Mouse (Mus musculus) ES-CJ7 (cell line): ENCODE measurements around the gene Atg14.

Experiments used
- DNase-seq: peaks from one replicate; pipeline ENCODE4 v3.0.0; 2011; ENCODE audit warnings: low read depth, low spot score

Atg14 gene

GRCm38 (mm10) chr14:47506676-47507075, 63.8 kb downstream of the Atg14 start:
- no peak for DNase-seq

DNA sequence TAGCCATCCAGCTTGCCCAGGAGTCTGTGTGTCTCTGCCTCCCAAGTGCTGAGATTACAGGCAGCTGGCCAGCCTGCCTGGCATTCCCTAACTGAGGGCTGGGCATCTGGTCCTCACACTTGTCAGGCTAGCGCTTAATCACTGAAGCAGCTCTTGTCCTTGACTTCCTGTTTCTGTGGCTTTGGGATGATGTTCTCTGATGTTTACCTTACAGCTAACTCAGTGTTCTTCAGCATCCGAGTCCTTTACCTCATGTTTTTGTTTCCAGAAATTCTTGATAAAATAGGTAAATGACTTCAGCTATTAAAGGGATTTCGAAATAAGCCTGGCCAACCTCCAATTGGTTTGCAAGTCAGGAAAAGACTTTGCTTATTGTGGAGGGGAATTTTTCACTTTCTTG, 66.4 kb downstream of the Atg14 start:
- no peak for DNase-seq

DNA sequence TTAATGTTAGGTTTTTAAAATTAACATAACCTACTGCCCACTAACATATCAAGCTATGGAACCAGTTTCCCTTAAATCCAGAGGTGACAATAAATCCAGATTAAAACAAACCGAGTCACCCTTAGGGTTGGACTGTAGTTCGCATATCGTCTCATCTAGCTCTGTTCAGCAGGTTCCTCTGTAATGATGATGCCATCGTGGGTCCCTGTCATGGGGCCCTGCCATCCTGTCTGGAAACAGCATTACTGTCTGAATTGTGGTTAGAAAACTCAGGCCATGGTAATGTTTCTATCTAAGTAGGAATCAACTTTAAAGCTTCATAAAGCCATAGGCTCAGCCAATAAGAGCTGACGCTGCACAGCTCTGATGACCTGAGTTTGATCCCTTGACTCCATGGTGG, 71.8 kb downstream of the Atg14 start:
- DNase-seq, result no peak

GRCm38 (mm10) chr14:47497166-47497565, 73.3 kb downstream of the Atg14 start:
- DNase-seq, result no peak

- DNase-seq, result peak; percentile 26
Measured at GRCm38 (mm10) chr14:47495951-47496350, 74.5 kb downstream of the Atg14 start.

DNA sequence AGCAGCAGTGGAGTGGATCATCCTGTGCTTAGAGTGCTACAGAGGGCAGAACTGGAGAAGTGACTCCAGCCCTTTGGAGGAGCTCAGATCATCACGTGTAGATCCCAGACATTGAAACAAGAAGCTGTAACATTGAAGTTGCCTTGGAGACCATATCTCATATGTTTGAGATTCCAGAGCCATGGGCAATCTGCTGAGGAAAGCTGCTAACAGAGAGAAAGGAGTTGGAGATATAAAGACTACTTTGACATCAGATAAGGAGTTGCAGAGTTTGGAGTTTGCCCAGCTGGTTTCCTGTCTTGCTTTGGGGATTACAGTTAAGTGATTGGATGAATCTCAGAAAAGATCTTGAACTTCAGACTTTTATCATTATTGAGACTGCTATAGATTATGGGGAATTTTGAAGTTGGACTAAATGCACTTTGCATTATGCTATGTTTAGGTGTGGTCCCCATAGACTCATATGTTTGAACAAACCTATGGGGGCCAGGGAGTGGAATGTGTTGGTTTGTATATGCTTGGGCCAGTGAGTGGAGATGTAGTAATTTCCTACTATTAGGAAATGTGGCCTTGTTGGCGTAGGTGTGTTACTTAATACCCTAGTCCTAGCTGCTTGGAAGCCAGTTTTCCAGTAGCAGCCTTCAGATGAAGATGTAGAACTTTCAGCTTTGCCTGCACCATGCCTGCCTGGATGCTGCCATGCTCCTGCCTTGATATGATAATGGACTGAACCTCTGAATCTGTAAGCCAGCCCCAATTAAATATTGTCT, 76.7 kb downstream of the Atg14 start:
- DNase-seq, result no peak
